Mouse (Mus musculus): ENCODE data around the gene Ptov1.

DNA sequence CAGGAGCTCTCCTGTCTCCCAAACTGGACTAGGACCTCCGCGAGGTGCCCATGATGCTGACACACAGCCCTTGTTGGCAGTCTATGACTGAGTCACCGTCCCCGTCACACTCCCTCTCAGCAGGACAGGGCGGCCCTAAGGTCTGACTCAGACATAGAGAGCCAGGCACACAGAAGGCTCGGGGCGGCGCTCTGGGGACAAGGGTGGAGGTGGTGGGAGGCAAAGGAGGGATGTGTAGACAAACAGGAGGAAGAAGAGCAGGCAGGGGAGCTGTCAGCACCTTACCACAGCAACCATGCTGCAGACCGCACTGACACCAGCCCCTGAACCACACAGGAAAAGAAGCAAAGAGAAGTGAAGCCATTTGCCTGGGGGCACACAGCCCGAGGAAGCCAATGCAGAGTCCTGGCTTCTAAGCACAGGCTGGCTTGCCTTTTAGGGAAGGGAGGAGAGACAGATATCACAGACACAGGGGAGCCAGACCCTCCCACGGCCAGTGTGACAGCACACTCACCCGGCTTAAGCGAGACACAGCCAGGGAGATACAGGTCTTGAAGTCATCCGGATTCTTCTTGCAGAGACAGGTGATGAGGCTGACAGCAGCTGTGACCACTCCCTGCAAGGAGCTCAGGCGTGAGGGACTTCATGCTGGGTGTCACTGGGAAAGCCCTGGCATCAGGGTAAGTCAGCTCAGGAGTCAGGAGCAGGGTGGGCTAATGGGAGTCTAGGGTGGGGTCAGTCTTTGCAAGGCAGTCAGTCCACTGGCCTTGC is 39.3 kb upstream of the Ptov1 start:
- TF ChIP-seq CTCF (IDR thresholded peaks at IDR 0.05; ENCODE audit: extremely low read depth, insufficient read depth, insufficient read length, insufficient replicate concordance) = no peak
- TF ChIP-seq POLR2A (IDR thresholded peaks at IDR 0.05; ENCODE audit: low read depth, low read length) = no peak
